Mouse (Mus musculus) CD4-positive, CD25-positive, alpha-beta regulatory T cell, adult 4 months (primary cell): ENCODE results near the gene Adcy5. TPM values are rescaled to one million over a fixed set of nuclear protein-coding genes. Genes with fewer than 3 reads are reported as not detected.

Experiments used
- ATAC-seq: one replicate; pipeline ENCODE4 v1.8.0; 2017
- polyA plus RNA-seq, 2 experiments: library from polyadenylated mRNA; unstranded; fragments of 100-300 nt; shearing (Covaris generic); gene quantifications; one replicate each; pipeline ENCODE4 v1.2.1; 2017

Adcy5 gene
- polyA plus RNA-seq, 2 experiments from 2014 or later = 0.08 to 0.14 TPM

DNA sequence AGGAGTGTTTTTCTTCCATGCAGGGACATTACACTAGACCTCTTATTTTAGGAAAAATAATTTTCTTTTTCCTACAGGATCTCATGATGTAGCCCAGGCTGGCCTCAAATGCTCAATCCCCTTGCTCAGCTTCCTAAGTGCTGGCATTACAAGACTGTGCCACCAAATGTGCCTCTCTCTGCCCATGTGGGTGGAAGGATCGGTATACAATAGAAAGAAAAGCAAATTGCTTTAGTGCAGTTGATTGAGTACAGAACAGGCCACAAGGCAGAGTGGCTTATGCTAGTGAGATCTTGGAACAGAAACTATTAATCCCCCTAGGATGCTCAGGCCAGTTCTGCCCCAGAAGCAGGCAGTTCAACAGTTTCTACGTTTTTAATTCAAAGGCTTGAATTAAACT, 165.1 kb downstream of the Adcy5 start:
- no peak for ATAC-seq

DNA sequence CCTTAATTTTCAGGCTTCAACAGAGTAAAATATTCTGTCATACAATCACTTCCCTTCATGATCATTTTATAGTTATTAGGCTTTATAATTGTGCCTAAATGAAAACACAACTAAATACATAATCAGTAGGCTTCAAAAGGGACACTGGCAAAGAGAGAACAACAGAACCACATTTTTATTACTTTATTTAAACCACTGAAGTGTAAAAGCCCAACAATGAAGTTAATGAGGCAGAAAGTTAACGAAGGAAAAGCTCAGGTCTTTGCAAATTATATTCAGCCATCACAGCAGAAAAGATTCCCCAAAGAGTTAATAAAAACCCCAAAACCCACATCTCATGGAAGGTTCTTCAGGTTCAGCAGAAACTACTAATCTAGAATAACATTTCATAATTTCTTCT, 175.8 kb downstream of the Adcy5 start:
- ATAC-seq = no peak

Other genes starting within 250 kb of the Adcy5 start
- 10 to 100 TPM; 11.9 to 13.4 TPM for gene Hacd2, start 132.4 kb upstream of the Adcy5 start, polyA plus RNA-seq
- 10 to 100 TPM; 38.9 to 42.0 TPM for gene Sec22a, start 209.0 kb downstream of the Adcy5 start, polyA plus RNA-seq